Mouse (Mus musculus): ENCODE data around the gene Morc2a. TPM values are rescaled to one million over a fixed set of nuclear protein-coding genes. Genes with fewer than 3 reads are reported as not detected.

The Morc2a gene
- polyA plus RNA-seq, 1 experiment from 2014 or later: 31.0 TPM

GRCm38 (mm10) chr11:3722036-3722435 lies 73.0 kb downstream of the Morc2a start:
- 78% methylated on average over 3 of the region's 3 CpGs for WGBS
- H3K27ac ChIP-seq (ENCODE audit: low read depth, low read length): no peak overlapping the region
- H3K4me3 ChIP-seq (ENCODE audit: low read depth, low read length): no peak overlapping the region
- no peaks in the 10 kb centered on the region for H3K9me3 ChIP-seq (ENCODE audit: control insufficient read depth, low read length)
- H3K4me1 ChIP-seq (ENCODE audit: control insufficient read depth, insufficient read depth, low read length): peaks cover 3% of the 10 kb centered on the region; the same call in 1 of the 2 replicates
- no peaks in the 10 kb centered on the region for H3K36me3 ChIP-seq (ENCODE audit: control insufficient read depth, insufficient read depth, low read length)
- no peaks in the 10 kb centered on the region for H3K27me3 ChIP-seq (ENCODE audit: control insufficient read depth, insufficient read depth, low read length)
- no peak overlapping the region for H3K4me2 ChIP-seq (ENCODE audit: low read depth, low read length)
- ATAC-seq (ENCODE audit: low read depth): no peak
- H3K9ac ChIP-seq (replicated peaks; ENCODE audit: low read depth, low read length): no peak overlapping the region

- no peak overlapping the region for H3K4me2 ChIP-seq (ENCODE audit: low read depth, low read length)
- WGBS: 73% methylated on average over 3 of the region's 3 CpGs
These were observed 73.9 kb downstream of the Morc2a start for GRCm38 (mm10) chr11:3722861-3723260.

GRCm38 (mm10) chr11:3723910-3724309 lies 74.9 kb downstream of the Morc2a start:
- no peak overlapping the region for H3K4me3 ChIP-seq (ENCODE audit: low read depth, low read length)
- H3K9ac ChIP-seq (replicated peaks; ENCODE audit: low read depth, low read length): no peak overlapping the region
- H3K9me3 ChIP-seq (ENCODE audit: control insufficient read depth, low read length): no peaks in the 10 kb centered on the region
- no peaks in the 10 kb centered on the region for H3K36me3 ChIP-seq (ENCODE audit: control insufficient read depth, insufficient read depth, low read length)
- peaks cover 3% of the 10 kb centered on the region; the same call in 1 of the 2 replicates for H3K4me1 ChIP-seq (ENCODE audit: control insufficient read depth, insufficient read depth, low read length)
- no peak for ATAC-seq (ENCODE audit: low read depth)
- H3K27ac ChIP-seq (ENCODE audit: low read depth, low read length): no peak overlapping the region
- H3K27me3 ChIP-seq (ENCODE audit: control insufficient read depth, insufficient read depth, low read length): no peaks in the 10 kb centered on the region
- no peak overlapping the region for H3K4me2 ChIP-seq (ENCODE audit: low read depth, low read length)
- WGBS: 70% methylated on average over 4 of the region's 4 CpGs

More at GRCm38 (mm10) chr11:3722861-3723260, 73.9 kb downstream of the Morc2a start:
- Histone ChIP-seq H3K27ac (ENCODE audit: low read depth, low read length) (no peak overlapping the region), H3K9ac (replicated peaks; ENCODE audit: low read depth, low read length) (no peak overlapping the region), H3K36me3 (ENCODE audit: control insufficient read depth, insufficient read depth, low read length) (no peaks in the 10 kb centered on the region), H3K4me3 (ENCODE audit: low read depth, low read length) (no peak overlapping the region), H3K4me1 (ENCODE audit: control insufficient read depth, insufficient read depth, low read length) (peaks cover 3% of the 10 kb centered on the region; the same call in 1 of the 2 replicates), H3K27me3 (ENCODE audit: control insufficient read depth, insufficient read depth, low read length) (no peaks in the 10 kb centered on the region), H3K9me3 (ENCODE audit: control insufficient read depth, low read length) (no peaks in the 10 kb centered on the region)
- ATAC-seq (ENCODE audit: low read depth): no peak

DNA sequence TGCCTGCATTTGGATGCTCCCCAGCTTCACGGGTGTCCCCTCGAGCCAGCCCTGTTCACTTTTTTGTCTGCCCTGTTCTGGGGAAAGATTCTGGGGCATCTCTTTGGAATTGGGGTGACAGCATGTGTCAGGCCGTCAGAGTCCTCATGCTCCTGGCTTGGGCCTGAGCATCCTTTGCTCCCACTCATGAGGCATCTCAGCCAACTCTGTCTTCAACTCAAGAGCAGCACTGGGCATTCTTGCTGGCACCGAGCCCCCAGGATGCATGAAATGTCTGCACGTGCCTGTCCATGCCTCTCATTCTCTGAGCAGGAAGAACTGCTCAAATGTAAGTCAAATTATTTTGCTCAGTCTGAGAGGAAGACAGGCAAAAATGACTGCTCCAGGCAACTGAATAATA lies 75.7 kb downstream of the Morc2a start:
- no peak overlapping the region for H3K4me2 ChIP-seq (ENCODE audit: low read depth, low read length)
- no peak overlapping the region for H3K4me3 ChIP-seq (ENCODE audit: low read depth, low read length)
- WGBS: 75% methylated on average over 5 of the region's 5 CpGs
- H3K27ac ChIP-seq (ENCODE audit: low read depth, low read length): peak overlapping the region; percentile 22; the same call in 1 of the 2 replicates
- no peaks in the 10 kb centered on the region for H3K36me3 ChIP-seq (ENCODE audit: control insufficient read depth, insufficient read depth, low read length)
- no peaks in the 10 kb centered on the region for H3K27me3 ChIP-seq (ENCODE audit: control insufficient read depth, insufficient read depth, low read length)
- H3K9ac ChIP-seq (replicated peaks; ENCODE audit: low read depth, low read length): no peak overlapping the region
- no peaks in the 10 kb centered on the region for H3K9me3 ChIP-seq (ENCODE audit: control insufficient read depth, low read length)
- no peak for ATAC-seq (ENCODE audit: low read depth)
- H3K4me1 ChIP-seq (ENCODE audit: control insufficient read depth, insufficient read depth, low read length): peaks cover 3% of the 10 kb centered on the region; the same call in 1 of the 2 replicates

DNA sequence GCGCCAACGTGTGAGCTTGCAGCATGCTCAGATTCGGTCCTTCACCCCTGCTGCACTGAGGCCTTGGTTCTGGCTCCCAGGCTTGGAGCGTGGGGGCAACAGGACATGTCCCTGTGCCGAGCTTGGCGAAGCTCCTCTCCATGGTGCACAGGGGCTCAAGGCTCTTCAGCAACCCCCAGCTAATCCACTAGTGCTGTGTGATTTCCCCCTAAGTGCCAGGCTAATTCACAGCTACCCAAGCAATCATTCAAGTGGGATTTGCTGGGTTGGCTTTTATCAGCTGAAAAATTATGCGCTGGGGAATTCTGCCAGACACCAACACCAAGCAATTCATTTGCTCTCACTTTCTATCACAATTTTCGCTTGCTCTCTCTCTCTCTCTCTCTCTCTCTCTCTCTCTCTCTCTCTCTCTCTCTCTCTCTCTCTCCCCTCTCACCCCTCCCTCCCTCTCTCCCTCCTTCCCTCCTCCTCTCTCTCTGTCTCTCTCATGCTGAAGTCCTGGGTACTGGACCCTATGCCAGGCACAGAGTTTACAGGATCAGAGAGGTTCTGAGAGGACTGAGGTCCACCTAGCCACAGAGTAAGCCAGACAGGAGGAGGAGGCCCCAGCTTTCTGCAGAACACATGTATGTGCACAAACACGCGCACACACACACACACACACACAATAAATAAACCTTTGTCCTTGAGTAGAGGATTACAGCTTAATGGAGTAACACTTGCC lies 76.5 kb downstream of the Morc2a start:
- Histone ChIP-seq H3K36me3 (ENCODE audit: control insufficient read depth, insufficient read depth, low read length) (no peaks in the 10 kb centered on the region), H3K9ac (replicated peaks; ENCODE audit: low read depth, low read length) (no peak overlapping the region), H3K27me3 (ENCODE audit: control insufficient read depth, insufficient read depth, low read length) (no peaks in the 10 kb centered on the region), H3K27ac (ENCODE audit: low read depth, low read length) (peak overlapping the region; percentile 22; the same call in 1 of the 2 replicates), H3K4me2 (ENCODE audit: low read depth, low read length) (no peak overlapping the region), H3K9me3 (ENCODE audit: control insufficient read depth, low read length) (no peaks in the 10 kb centered on the region), H3K4me1 (ENCODE audit: control insufficient read depth, insufficient read depth, low read length) (peaks cover 3% of the 10 kb centered on the region; the same call in 1 of the 2 replicates), H3K4me3 (ENCODE audit: low read depth, low read length) (no peak overlapping the region)
- 55% methylated on average over 10 of the region's 10 CpGs for WGBS
- peak; percentile 62; the same call in 1 of the 2 replicates for ATAC-seq (ENCODE audit: low read depth)

DNA sequence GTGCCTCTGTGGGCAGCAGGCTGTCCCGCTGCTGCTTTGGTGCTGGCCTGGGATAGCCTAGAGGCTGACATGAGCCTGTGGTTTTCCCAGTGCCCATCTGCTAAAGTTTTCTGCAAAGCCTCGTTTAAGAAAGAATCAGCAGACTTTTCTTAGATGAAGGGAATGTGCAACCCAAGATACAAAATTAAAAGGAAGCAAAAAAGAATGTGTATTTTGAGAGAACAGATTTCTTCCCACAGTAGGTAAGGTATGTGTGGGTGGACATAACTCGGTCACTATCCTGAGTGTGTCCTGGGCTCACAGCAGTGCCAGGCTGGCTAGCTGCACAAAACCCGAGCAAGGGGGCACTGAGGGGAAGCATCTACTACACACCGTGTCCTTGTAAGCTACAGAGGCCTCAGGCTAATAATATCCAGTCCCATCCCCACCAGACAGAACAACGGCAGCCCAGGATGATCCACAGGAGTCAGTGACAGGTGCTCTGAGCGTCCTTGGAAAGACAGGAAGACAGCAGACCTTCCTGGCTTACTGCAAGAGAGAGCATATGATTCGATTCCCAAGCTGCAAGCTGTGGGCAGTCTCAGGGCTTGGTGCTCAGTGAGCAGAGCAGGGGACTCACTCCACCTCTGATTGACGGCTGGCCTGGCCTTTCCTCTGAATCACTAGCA lies 78.6 kb downstream of the Morc2a start:
- WGBS: 80% methylated on average over 9 of the region's 9 CpGs
- H3K27me3 ChIP-seq (ENCODE audit: control insufficient read depth, insufficient read depth, low read length): no peaks in the 10 kb centered on the region
- no peak overlapping the region for H3K4me3 ChIP-seq (ENCODE audit: low read depth, low read length)
- no peak overlapping the region for H3K27ac ChIP-seq (ENCODE audit: low read depth, low read length)
- no peaks in the 10 kb centered on the region for H3K36me3 ChIP-seq (ENCODE audit: control insufficient read depth, insufficient read depth, low read length)
- no peak overlapping the region for H3K9ac ChIP-seq (replicated peaks; ENCODE audit: low read depth, low read length)
- ATAC-seq (ENCODE audit: low read depth): no peak
- peaks cover 3% of the 10 kb centered on the region; the same call in 1 of the 2 replicates for H3K4me1 ChIP-seq (ENCODE audit: control insufficient read depth, insufficient read depth, low read length)
- H3K4me2 ChIP-seq (ENCODE audit: low read depth, low read length): no peak overlapping the region
- H3K9me3 ChIP-seq (ENCODE audit: control insufficient read depth, low read length): no peaks in the 10 kb centered on the region

DNA sequence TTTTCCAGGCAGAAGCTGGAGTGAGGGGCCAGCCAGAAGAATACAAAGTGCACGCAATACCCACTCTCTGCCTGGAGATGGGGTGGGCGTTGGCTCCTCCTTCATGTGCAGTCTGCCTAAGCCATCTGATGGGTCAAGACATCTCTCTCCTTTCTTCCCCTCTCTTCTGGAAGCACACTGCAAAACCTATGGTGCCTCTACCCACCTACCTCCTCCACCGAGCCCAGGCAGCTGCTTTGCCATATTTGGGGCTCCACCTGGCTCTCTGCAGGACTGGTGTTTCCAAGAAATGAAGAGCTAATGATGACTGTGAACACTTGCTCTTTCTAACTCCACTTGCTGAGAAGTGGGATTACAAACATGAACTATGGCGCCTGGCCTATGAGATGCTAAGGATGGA lies 82.5 kb downstream of the Morc2a start:
- no peak for ATAC-seq (ENCODE audit: low read depth)
- no peak overlapping the region for H3K9ac ChIP-seq (replicated peaks; ENCODE audit: low read depth, low read length)
- H3K27ac ChIP-seq (ENCODE audit: low read depth, low read length): no peak overlapping the region
- WGBS: 85% methylated on average over 4 of the region's 4 CpGs
- no peaks in the 10 kb centered on the region for H3K9me3 ChIP-seq (ENCODE audit: control insufficient read depth, low read length)
- no peak overlapping the region for H3K4me2 ChIP-seq (ENCODE audit: low read depth, low read length)
- H3K27me3 ChIP-seq (ENCODE audit: control insufficient read depth, insufficient read depth, low read length): no peaks in the 10 kb centered on the region
- no peaks in the 10 kb centered on the region for H3K36me3 ChIP-seq (ENCODE audit: control insufficient read depth, insufficient read depth, low read length)
- H3K4me3 ChIP-seq (ENCODE audit: low read depth, low read length): no peak overlapping the region
- H3K4me1 ChIP-seq (ENCODE audit: control insufficient read depth, insufficient read depth, low read length): peaks cover 9% of the 10 kb centered on the region; the same call in 1 of the 2 replicates

- Histone ChIP-seq H3K27ac (ENCODE audit: low read depth, low read length) (no peak overlapping the region; the same call in 1 of the 2 replicates), H3K4me3 (ENCODE audit: low read depth, low read length) (no peak overlapping the region), H3K4me2 (ENCODE audit: low read depth, low read length) (no peak overlapping the region), H3K9me3 (ENCODE audit: control insufficient read depth, low read length) (no peaks in the 10 kb centered on the region), H3K36me3 (ENCODE audit: control insufficient read depth, insufficient read depth, low read length) (no peaks in the 10 kb centered on the region), H3K4me1 (ENCODE audit: control insufficient read depth, insufficient read depth, low read length) (peaks cover 9% of the 10 kb centered on the region; the same call in 1 of the 2 replicates), H3K27me3 (ENCODE audit: control insufficient read depth, insufficient read depth, low read length) (no peaks in the 10 kb centered on the region), H3K9ac (replicated peaks; ENCODE audit: low read depth, low read length) (no peak overlapping the region)
- 60% methylated on average over 14 of the region's 14 CpGs for WGBS
- peak; percentile 66 for ATAC-seq (ENCODE audit: low read depth)
These were observed 85.1 kb downstream of the Morc2a start for GRCm38 (mm10) chr11:3733933-3734636.
